Mouse (Mus musculus): ENCODE results near the gene Gm4744.
"Not testable (repeated sequence)": the region's sequence is repeated elsewhere in the genome, so short reads cannot be mapped to it uniquely, and the experiment has no call there.

Gene Gm4744

DNA sequence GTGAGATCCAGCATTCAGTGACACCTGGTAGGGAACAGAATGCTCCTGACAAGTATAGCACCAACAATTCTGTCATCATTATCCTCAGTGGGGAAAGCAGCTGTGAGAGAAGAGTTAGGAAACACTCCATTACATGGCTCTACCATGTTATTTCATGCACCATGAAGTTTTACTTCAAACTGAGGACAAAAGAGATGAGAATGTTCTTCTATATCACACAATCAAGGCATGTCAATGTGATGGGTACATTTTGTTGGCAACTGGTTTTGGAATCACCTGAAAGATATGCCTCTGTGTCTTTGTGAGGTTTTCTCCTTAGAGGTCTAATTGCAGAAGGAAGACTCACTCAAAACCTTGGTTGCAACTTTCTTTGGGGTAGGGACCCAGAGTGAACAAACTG, at the start of gene Gm4744:
Gene Gm4744, minus strand, starts transcription at position 101 of the 400 bp plus-strand sequence.
- DNase-seq: no peak

DNA sequence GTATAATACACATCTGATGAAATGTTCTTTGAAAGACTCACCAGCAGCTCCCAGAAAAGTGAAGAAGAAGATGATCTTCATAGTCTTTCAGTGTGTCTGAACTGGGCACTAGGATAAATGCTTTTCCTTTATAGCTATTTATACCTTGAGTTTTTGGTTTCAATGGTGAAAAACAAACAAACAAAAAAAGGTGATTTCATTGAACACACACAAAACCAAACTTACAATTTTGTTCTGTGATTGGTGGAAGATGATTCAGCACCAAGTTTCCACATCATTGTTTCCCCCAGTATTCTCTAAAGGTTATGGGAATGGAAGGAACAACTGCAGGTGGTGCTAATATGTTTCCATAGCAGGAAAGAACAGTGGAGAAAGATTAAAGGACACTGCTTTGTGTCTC, 47.7 kb upstream of the Gm4744 start, which contains the start of gene Gm2663:
Gene Gm2663, minus strand, starts transcription at position 101 of the 400 bp plus-strand sequence.
- not testable (repeated sequence) for DNase-seq

DNA sequence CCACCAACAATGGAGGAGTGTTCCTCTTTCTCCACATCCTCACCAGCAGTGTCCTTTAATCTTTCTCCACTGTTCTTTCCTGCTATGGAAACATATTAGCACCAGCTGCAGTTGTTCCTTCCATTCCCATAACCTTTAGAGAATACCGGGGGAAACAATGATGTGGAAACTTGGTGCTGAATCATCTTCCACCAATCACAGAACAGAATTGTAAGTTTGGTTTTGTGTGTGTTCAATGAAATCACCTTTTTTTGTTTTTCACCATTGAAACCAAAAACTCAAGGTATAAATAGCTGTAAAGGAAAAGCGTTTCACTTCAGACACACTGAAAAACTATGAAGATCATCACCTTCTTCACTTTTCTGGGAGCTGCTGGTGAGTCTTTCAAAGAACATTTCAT, 12.8 kb upstream of the Gm4744 start, which contains the start of gene 1810009J06Rik:
Gene 1810009J06Rik, plus strand, starts transcription at position 301 of the 400 bp plus-strand sequence.
- not testable (repeated sequence) for DNase-seq

DNA sequence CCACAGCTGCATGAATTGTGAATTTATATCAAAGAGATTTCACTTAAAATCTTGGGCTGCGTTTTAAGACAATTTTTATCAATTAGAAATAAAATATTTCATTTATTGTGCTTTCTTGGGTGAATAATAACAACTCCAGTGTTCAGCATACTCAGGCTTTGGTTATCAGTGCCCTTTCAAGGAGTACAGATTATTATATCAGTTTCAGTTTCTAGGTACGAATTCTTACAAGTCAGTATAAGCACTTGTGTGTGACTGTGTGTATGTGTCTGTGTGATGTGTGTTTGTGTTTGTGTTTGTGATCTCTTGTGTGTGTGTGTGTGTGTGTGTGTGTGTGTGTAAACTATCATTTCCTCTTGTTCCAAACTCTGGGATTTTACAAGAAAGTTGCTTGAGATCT, 2.0 kb upstream of the Gm4744 start:
- no peak for DNase-seq

DNA sequence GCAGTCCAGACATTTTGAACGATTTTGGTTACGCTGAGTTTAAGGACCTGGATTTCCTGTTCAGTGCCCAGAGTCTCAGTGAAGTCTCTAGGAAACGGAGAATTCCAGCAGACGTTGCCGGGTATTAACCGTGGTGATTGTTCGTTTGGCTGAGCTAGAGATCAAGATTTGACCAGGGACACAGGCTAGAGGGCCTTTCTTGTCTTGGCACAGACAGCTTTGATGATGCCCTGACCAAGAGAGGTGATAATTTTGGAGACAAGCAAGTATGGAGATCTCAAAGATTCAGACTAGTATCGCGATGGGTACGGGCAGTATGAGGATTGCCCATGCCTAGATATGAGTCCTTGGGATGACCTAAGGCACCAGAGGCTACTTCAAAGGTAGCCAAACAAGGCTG, 11.2 kb downstream of the Gm4744 start, which contains the start of gene 1700074P13Rik:
Gene 1700074P13Rik, minus strand, starts transcription at position 101 of the 400 bp plus-strand sequence.
- DNase-seq: no peak

DNA sequence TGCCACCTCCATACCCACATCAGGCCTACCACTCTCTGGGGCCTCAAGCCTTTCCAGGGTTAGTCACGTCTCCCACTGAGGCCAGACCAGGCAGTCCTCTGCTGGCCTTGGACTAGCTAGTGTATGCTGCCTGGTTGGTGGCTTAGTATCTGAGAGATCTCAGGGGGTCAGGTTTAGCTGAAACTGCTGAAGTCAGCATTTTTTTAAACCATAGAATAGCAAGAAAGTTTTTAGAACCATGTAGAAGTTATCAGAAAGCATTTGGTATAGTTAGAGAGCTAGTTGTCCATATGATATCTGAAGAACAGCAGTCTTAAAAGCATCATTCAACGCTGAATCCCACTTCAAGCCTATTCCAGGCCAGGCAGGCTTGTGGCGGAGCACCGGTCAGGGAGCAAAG, 31.7 kb downstream of the Gm4744 start:
- no peak for DNase-seq

DNA sequence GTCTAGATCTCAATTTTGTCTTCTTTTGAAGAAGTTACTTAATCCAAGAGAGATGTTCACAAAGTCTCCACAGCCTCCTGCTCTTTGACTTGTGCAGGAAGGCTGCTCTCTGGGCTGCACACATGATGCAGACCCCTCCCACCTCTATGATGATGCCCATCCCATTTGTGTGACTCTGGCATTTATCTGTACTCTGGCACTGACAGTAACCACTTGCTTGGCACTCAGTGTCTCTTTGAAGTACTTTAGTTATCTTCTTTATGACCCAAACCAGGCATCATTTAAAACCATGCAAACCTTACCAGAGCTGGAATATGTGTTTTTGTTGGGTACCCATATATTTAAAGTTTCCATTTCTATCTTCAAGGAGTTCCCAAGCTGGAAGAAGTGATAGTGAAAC, 51.4 kb downstream of the Gm4744 start, which contains the start of gene Prss58:
Gene Prss58, minus strand, starts transcription at position 101 of the 400 bp plus-strand sequence.
- DNase-seq: no peak
